Mouse (Mus musculus) limb, embryonic 13.5 days (tissue): Measurements from ENCODE around the gene Shh. TPM values are rescaled to one million over a fixed set of nuclear protein-coding genes. Genes with fewer than 3 reads are reported as not detected.

Source experiments
- ATAC-seq: fragments of 200-750 bp; cut with Nextera tagmentation; 2 replicates; pipeline ENCODE4 v1.8.0; 2017; ENCODE audit warnings: low read depth, moderate number of reproducible peaks, moderate TSS enrichment; ENCODE audit not compliant: low FRiP score
- H3K27ac ChIP-seq: fragments of 300-500 bp; sonication (generic); 2 replicates; pipeline ENCODE4 v1.5.1; 2015; ENCODE audit warnings: inconsistent platforms, mild to moderate bottlenecking, moderate library complexity
- H3K27me3 ChIP-seq: fragments of 300-500 bp; sonication (generic); 2 replicates; pipeline ENCODE4 v1.6.1; 2015; ENCODE audit warnings: mild to moderate bottlenecking, inconsistent platforms
- H3K36me3 ChIP-seq: fragments of 300-500 bp; sonication (generic); 2 replicates; pipeline ENCODE4 v1.6.1; 2015; ENCODE audit warnings: inconsistent platforms, mild to moderate bottlenecking, moderate library complexity
- H3K4me1 ChIP-seq: fragments of 300-500 bp; sonication (generic); 2 replicates; pipeline ENCODE4 v1.6.1; 2015; ENCODE audit warnings: inconsistent platforms
- H3K4me2 ChIP-seq: fragments of 300-500 bp; sonication (generic); replicated peaks from 2 replicates; pipeline ENCODE4 v1.6.1; 2015; ENCODE audit warnings: inconsistent platforms, mild to moderate bottlenecking, moderate library complexity
- H3K4me3 ChIP-seq: fragments of 300-500 bp; sonication (generic); 2 replicates; pipeline ENCODE4 v1.5.1; 2015; ENCODE audit warnings: moderate library complexity, mild to moderate bottlenecking, inconsistent platforms
- H3K9ac ChIP-seq: fragments of 300-500 bp; sonication (generic); 2 replicates; pipeline ENCODE4 v1.6.1; 2015; ENCODE audit warnings: mild to moderate bottlenecking, inconsistent platforms
- H3K9me3 ChIP-seq: fragments of 300-500 bp; sonication (generic); 2 replicates; pipeline ENCODE4 v1.6.1; 2016; ENCODE audit warnings: inconsistent platforms
- WGBS: fragments of 180-500 bp; shearing (Covaris S2); methylation state at CpG from one replicate; pipeline ENCODE4 v1.1.7; 2015; 5-methylcytosine and 5-hydroxymethylcytosine counted together
- polyA plus RNA-seq: library from polyadenylated mRNA; unstranded; fragments of >200 nt; fragmentation: Nextera tagmentation; extraction: Ambion mirVana; gene quantifications from 2 replicates; pipeline ENCODE4 v1.2.1, GENCODE M21; 2015

The Shh gene
- polyA plus RNA-seq, 1 experiment from 2014 or later, result not detected

DNA sequence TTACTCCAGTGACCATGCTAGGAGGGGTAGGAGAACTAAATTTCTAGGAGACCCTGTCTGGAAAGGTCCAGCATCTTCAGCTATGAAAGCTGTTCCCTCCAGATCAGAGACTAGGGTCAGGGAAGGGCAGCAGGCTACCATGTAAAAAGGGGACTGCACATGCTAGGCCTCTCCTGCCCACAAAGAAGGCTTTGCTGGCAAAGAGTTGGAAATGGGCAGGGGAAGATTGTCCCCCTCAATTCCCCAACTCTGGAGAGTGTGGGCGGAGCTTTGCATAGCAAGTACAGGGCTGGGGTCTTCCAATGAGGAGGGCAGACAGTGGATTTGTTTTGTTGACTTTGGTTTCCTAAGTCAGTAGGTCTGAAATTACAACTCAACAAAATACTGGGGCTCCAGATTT is 10.7 kb downstream of the Shh start:
- Histone ChIP-seq H3K27ac (no peak overlapping the region), H3K9me3 (no peaks in the 10 kb centered on the region), H3K27me3 (peaks cover 92% of the 10 kb centered on the region), H3K4me2 (no peak overlapping the region), H3K9ac (no peak overlapping the region), H3K4me3 (no peak overlapping the region), H3K36me3 (no peaks in the 10 kb centered on the region), H3K4me1 (peaks cover 32% of the 10 kb centered on the region)
- WGBS, result 69% methylated on average over 1 of the region's 1 CpGs
- ATAC-seq, result no peak

DNA sequence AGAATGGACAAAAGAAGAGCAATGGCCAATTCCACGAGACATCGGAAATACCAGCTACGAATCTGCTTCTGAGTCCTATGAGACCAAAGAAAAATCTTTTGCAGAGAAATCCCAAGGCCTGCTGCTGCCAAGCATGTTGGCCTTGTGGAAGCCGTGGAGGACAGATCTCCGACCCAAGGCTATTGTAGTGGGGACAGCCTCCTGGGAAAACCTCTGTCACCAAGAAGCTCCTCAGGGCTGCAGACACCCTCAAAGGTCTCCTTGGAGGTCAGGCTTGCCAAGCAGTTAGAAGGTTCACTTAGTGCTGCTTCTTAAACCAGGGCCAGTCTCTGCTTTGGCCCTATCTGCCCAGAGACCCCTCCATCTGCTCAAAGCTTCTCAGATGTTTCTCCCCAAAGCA is 11.3 kb downstream of the Shh start:
- 82% methylated on average over 5 of the region's 5 CpGs for WGBS
- H3K4me2 ChIP-seq, result no peak overlapping the region
- no peaks in the 10 kb centered on the region for H3K9me3 ChIP-seq
- peaks cover 85% of the 10 kb centered on the region for H3K27me3 ChIP-seq
- peaks cover 29% of the 10 kb centered on the region for H3K4me1 ChIP-seq
- ATAC-seq, result no peak
- H3K36me3 ChIP-seq, result no peaks in the 10 kb centered on the region
- H3K9ac ChIP-seq, result no peak overlapping the region
- no peak overlapping the region for H3K4me3 ChIP-seq
- H3K27ac ChIP-seq, result no peak overlapping the region

DNA sequence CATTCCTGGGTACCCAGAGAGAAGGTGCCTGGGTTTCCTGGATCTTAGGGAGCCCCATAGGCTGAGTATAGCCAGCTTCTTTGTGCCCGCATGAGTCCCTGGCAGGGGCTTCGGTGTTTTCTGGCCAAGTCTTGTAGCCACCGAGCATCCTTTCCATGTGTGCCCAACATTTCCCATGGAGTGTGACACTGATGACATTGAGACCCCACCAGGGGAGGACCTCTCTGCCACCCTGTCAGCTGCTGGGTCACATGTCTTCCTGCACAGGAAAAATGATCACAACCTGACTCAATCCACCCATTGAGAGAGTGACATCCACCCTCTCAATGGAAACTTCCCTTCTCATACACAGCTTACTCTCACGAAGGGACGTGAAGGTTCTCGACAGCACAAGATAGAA is 12.5 kb downstream of the Shh start:
- peaks cover 74% of the 10 kb centered on the region for H3K27me3 ChIP-seq

DNA sequence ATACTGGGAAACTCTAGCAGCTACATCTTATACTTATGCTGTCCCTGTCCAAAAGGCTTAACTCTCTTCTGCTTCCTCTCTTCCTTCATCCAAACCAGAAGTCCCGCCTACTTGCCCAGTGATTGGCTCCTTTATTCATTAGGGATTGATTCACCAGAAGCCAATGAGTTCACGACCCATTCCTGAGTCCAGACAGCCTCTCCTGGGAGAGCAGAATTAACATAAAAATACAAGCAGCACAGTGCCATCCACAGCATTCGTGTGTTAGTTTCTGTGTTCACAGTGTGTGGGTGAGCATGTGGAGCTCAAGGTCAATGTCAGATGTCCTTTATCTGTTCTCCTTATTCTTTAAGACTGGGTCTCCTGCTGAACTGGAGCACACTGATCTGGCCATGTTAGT is 13.5 kb downstream of the Shh start:
- no peak overlapping the region for H3K4me2 ChIP-seq
- H3K27ac ChIP-seq, result no peak overlapping the region
- no peaks in the 10 kb centered on the region for H3K36me3 ChIP-seq
- H3K9ac ChIP-seq, result no peak overlapping the region
- peaks cover 63% of the 10 kb centered on the region for H3K27me3 ChIP-seq
- no peak overlapping the region for H3K4me3 ChIP-seq
- WGBS, result 40% methylated on average over 3 of the region's 3 CpGs
- ATAC-seq, result no peak
- peaks cover 8% of the 10 kb centered on the region for H3K4me1 ChIP-seq
- H3K9me3 ChIP-seq, result no peaks in the 10 kb centered on the region

More for the DNA sequence above, 12.5 kb downstream of the Shh start:
- Histone ChIP-seq H3K4me3 (no peak overlapping the region), H3K36me3 (no peaks in the 10 kb centered on the region), H3K9ac (no peak overlapping the region), H3K9me3 (no peaks in the 10 kb centered on the region), H3K4me1 (peaks cover 18% of the 10 kb centered on the region), H3K4me2 (no peak overlapping the region), H3K27ac (no peak overlapping the region)
- 87% methylated on average over 6 of the region's 6 CpGs for WGBS
- no peak for ATAC-seq

DNA sequence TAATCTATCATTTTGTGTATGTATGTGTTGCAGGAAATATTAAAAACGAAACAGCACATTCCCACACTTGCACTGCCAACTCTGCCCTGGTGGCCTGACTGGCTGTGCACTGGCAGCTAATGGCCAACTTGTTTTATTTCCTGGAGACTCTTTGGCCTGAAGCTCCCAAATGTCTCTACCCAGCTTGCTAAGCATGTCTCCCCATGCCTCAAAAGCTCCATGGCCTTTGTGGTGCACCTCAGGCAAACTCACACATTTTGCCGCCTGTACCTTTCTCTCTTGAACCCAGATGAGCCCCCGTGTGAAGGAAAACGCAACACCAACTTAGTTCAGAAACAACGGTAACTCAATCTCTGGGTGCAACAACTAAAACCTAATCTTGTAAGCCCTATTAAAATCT is 14.0 kb downstream of the Shh start:
- Histone ChIP-seq H3K4me2 (no peak overlapping the region), H3K27me3 (peaks cover 59% of the 10 kb centered on the region), H3K9me3 (no peaks in the 10 kb centered on the region), H3K4me3 (no peak overlapping the region), H3K36me3 (no peaks in the 10 kb centered on the region), H3K4me1 (peaks cover 4% of the 10 kb centered on the region), H3K9ac (no peak overlapping the region), H3K27ac (no peak overlapping the region)
- WGBS, result 82% methylated on average over 5 of the region's 5 CpGs
- ATAC-seq, result no peak

DNA sequence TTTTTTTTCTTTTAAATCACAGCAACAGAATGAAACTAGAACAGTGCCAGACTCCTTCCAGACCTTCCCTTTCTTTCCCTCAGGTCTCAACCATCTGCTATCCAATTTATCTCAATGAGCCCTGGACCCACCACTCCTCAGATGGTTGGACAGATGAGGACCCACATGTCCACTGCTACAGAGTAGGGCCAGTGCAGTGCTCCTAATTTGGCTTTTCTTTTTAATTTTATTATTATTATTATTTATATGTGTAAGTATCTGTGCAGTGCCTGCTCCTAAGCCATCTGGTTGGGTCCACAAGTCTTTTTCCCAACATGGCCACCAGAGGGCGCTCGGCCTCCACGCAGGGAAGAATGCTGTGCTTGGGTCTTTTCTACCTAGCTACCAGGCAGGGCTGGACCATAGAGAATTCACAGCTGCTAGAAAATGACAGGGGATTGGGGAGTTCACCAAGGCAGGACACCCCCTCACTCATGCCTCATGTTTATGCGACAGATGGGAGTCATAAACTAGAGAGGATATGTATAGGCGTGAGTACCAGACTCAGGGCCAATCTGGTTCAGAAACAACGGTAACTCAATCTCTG is 15.9 kb downstream of the Shh start:
- H3K27ac ChIP-seq, result no peak overlapping the region
- peaks cover 41% of the 10 kb centered on the region for H3K27me3 ChIP-seq
- H3K4me1 ChIP-seq, result no peaks in the 10 kb centered on the region
- H3K4me2 ChIP-seq, result no peak overlapping the region
- H3K9me3 ChIP-seq, result no peaks in the 10 kb centered on the region
- H3K36me3 ChIP-seq, result no peaks in the 10 kb centered on the region
- WGBS, result 25% methylated on average over 6 of the region's 6 CpGs
- no peak overlapping the region for H3K4me3 ChIP-seq
- no peak overlapping the region for H3K9ac ChIP-seq
- peak; percentile 71 for ATAC-seq

DNA sequence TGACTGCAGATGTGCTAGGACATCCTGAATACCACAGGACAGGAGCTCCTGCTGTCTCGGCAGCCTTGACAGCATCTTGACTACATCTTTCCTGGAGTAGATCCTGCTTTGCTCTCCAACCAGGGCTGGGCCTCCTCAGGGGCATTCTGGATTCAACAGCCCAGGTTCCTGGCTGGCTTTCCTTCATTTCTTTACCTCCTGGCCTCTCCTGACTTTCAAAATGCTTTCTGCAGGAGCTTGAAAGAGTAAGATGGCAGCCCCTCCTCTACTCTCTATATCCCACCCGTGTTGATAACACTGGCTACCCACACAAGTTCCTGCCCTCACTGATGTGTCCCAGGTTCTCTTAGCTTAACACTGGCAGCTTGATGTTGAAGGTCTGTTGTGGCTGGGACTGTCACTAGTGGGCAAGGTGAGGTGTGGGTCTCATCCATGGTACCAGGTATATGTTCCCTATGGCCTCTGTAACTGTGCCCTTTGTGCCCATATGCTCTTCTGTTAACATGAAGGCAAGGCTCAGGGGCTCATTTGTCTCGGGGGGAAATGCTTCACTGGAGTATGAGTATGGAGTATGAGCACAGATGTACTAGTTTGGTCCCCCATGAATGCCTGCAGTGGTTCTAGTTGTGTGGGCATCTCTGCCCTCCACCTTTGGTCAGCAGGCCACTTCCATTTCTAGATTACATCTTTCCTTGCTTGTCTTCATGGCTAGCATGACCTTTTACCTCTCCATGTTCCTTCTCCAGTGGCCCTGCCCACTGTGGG is 16.7 kb downstream of the Shh start:
- Histone ChIP-seq H3K27ac (no peak overlapping the region), H3K27me3 (peaks cover 32% of the 10 kb centered on the region), H3K9ac (no peak overlapping the region), H3K4me3 (no peak overlapping the region), H3K9me3 (no peaks in the 10 kb centered on the region), H3K4me1 (no peaks in the 10 kb centered on the region), H3K4me2 (no peak overlapping the region), H3K36me3 (no peaks in the 10 kb centered on the region)
- 59% methylated on average over 3 of the region's 3 CpGs for whole genome bisulfite sequencing
- ATAC-seq, result no peak

DNA sequence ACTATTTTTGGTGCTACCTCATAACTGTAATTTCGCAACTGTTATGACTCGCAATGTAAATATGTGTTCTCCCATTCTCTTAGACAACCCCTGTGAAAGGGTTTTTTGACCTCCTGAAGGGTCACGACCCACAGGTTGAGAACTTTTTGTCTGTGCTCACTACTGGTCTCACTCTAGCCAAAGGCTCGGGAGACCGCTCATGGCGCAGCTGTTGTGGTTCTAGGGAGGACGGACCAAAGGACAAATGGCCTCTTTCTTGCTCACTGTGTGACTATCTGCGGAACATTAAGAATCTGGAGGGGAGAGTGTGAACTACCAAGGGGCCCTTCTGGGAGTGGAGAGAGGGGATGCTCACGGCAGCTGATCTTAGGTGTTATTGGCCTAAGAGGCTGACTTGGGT is 41.1 kb downstream of the Shh start:
- ATAC-seq, result no peak
- no peak overlapping the region for H3K4me2 ChIP-seq
- H3K27me3 ChIP-seq, result no peaks in the 10 kb centered on the region
- H3K4me1 ChIP-seq, result no peaks in the 10 kb centered on the region
- no peak overlapping the region for H3K4me3 ChIP-seq
- no peaks in the 10 kb centered on the region for H3K9me3 ChIP-seq
- WGBS, result 93% methylated on average over 9 of the region's 9 CpGs
- H3K27ac ChIP-seq, result no peak overlapping the region
- H3K9ac ChIP-seq, result no peak overlapping the region
- H3K36me3 ChIP-seq, result no peaks in the 10 kb centered on the region; the same call in 1 of the 2 replicates

DNA sequence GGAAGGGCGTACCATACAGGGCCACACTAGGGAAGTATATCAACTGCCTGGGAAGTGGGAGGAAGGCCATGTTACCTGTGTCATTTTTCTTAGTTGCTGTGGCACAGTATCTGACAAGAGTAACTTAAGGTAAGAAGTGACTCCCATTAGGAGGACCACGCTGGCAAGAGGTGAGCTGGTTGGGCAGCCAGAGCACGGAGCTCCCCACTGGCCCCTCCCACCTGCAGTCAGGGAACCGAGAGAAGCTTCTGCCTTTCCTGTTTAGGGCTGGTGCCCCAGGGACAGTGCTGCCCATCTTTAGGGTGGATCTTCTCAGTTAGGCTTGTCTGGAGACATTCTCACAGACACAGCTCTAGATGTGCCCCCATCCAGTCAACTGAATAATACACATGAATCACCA is 43.3 kb downstream of the Shh start:
- no peak overlapping the region for H3K4me3 ChIP-seq
- no peak overlapping the region for H3K9ac ChIP-seq
- H3K9me3 ChIP-seq, result no peaks in the 10 kb centered on the region
- H3K27me3 ChIP-seq, result no peaks in the 10 kb centered on the region
- H3K4me1 ChIP-seq, result no peaks in the 10 kb centered on the region
- no peak for ATAC-seq
- no peak overlapping the region for H3K27ac ChIP-seq
- H3K4me2 ChIP-seq, result no peak overlapping the region
- peaks cover 21% of the 10 kb centered on the region for H3K36me3 ChIP-seq
- WGBS, result 66% methylated on average over 4 of the region's 4 CpGs

DNA sequence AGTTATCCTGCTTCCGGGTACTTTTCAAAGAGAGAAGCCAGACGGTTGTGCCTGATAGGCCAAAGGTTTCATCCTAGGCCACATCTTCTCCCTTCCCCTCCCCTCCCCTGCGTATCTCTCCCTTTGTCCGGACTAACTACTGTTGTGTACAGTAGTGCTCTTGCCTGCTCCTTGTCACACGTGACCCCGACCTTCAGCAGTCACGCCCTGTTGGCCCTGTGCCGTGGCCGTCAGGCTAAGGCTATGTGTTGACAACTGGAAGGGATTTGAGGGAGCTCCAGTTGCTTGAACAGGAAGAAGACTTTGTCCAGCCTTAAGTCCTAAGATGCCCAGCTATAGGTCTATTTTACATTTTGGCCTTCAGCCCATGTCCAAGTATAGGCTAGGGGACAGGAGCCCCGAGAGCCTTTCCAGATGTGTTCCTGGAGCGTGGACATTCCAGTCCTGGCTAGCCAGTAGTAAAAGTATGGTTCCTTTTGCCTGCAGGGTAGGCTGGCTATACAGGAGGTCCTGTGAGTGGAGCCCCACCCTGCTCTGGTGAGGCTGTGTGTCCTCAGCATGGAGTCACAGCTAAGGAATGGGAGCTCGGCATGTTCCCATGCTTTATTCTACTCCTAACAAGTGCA is 47.3 kb downstream of the Shh start:
- Histone ChIP-seq H3K4me3 (no peak overlapping the region), H3K9ac (no peak overlapping the region), H3K9me3 (no peaks in the 10 kb centered on the region), H3K4me1 (no peaks in the 10 kb centered on the region), H3K36me3 (peaks cover 57% of the 10 kb centered on the region), H3K27me3 (no peaks in the 10 kb centered on the region), H3K4me2 (no peak overlapping the region), H3K27ac (no peak overlapping the region)
- WGBS, result 91% methylated on average over 12 of the region's 12 CpGs
- ATAC-seq, result no peak

DNA sequence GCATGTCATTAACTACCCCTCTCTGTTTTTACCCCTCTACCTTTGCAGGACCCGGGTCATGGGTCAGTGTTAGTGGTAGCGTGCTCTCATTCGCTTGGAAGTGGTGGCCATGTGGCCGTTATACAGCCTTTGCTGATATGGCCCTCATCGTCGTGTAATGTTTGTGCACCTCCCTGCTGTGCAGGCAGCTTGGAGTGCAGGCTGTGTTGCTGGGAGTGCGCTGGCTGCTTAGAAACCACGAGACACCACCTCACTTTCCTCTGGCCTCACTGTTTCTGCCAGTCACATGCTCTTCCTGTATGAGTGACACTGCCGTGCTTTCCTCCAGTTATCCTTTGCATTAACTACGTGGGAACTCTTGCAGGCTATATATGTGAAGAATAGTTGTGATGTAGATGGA is 48.3 kb downstream of the Shh start:
- no peak for ATAC-seq
- 79% methylated on average over 10 of the region's 10 CpGs for WGBS
- Histone ChIP-seq H3K4me3 (no peak overlapping the region), H3K9me3 (no peaks in the 10 kb centered on the region), H3K4me1 (no peaks in the 10 kb centered on the region), H3K27me3 (no peaks in the 10 kb centered on the region), H3K4me2 (no peak overlapping the region), H3K9ac (no peak overlapping the region), H3K36me3 (peaks cover 67% of the 10 kb centered on the region), H3K27ac (no peak overlapping the region)

DNA sequence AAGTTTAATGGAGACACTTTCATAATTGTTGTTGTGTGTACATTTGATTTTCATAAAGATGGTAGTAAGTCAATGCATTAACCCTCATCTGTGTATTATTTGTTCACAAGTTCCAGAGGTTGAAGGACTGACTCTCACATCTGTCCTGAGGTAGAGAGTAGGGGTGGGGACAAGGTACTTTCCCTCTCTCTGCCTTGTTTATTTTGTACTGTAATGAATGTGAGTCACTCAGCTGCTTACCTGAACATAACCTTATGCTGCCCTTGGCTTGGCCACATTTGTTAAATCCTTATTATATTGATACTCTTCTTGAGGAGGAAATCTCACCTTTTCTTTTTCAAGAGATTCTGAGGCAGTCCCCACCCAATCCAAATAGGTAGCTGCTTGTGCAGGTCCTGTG is 51.0 kb downstream of the Shh start:
- H3K36me3 ChIP-seq, result peaks cover 94% of the 10 kb centered on the region
- H3K4me1 ChIP-seq, result no peaks in the 10 kb centered on the region
- no peak overlapping the region for H3K9ac ChIP-seq
- no peak for ATAC-seq
- H3K27me3 ChIP-seq, result no peaks in the 10 kb centered on the region
- no peaks in the 10 kb centered on the region for H3K9me3 ChIP-seq
- no peak overlapping the region for H3K4me3 ChIP-seq
- no peak overlapping the region for H3K4me2 ChIP-seq
- no peak overlapping the region for H3K27ac ChIP-seq
